Mouse (Mus musculus) heart, embryonic 11.5 days (tissue): Measurements from ENCODE around the gene Fam19a1. TPM values are rescaled to one million over a fixed set of nuclear protein-coding genes. Genes with fewer than 3 reads are reported as not detected.

ENCODE experiments used
- ATAC-seq: fragments of 200-750 bp; cut with Nextera tagmentation; replicated peaks from 2 replicates; pipeline ENCODE4 v1.8.0; 2017; ENCODE audit warnings: moderate library complexity; ENCODE audit not compliant: insufficient number of reproducible peaks, low FRiP score, low TSS enrichment
- H3K27ac ChIP-seq: fragments of 300-500 bp; sonication (generic); 2 replicates; pipeline ENCODE4 v1.5.1; 2014; ENCODE audit warnings: mild to moderate bottlenecking, low read depth, low read length
- H3K27me3 ChIP-seq: fragments of 300-500 bp; sonication (generic); 2 replicates; pipeline ENCODE4 v1.6.1; 2014; ENCODE audit warnings: mild to moderate bottlenecking, low read length, mixed read lengths; ENCODE audit not compliant: control insufficient read depth, insufficient read depth
- H3K36me3 ChIP-seq: fragments of 300-500 bp; sonication (generic); 2 replicates; pipeline ENCODE4 v1.6.1; 2014; ENCODE audit warnings: mild to moderate bottlenecking, low read length, moderate library complexity, mixed read lengths; ENCODE audit not compliant: control insufficient read depth, insufficient read depth
- H3K4me1 ChIP-seq: fragments of 300-500 bp; sonication (generic); 2 replicates; pipeline ENCODE4 v1.6.1; 2014; ENCODE audit warnings: low read length; ENCODE audit not compliant: control insufficient read depth, insufficient read depth
- H3K4me2 ChIP-seq: fragments of 300-500 bp; sonication (generic); 2 replicates; pipeline ENCODE4 v1.6.1; 2014; ENCODE audit warnings: mild to moderate bottlenecking, moderate library complexity
- H3K4me3 ChIP-seq: fragments of 300-500 bp; sonication (generic); 2 replicates; pipeline ENCODE4 v1.5.1; 2014; ENCODE audit warnings: low read depth, low read length
- H3K9ac ChIP-seq: fragments of 300-500 bp; sonication (generic); 2 replicates; pipeline ENCODE4 v1.6.1; 2014; ENCODE audit warnings: mild to moderate bottlenecking, low read depth, low read length, moderate library complexity
- H3K9me3 ChIP-seq: fragments of 300-500 bp; sonication (generic); replicated peaks from 2 replicates; pipeline ENCODE4 v1.6.1; 2016; ENCODE audit warnings: low read length; ENCODE audit not compliant: control insufficient read depth
- WGBS: fragments of 180-500 bp; shearing (Covaris S2); extraction: QIAGEN DNeasy Blood & Tissue Kit; methylation state at CpG from one replicate; pipeline ENCODE4 v1.1.7; 2014; ENCODE audit not compliant: insufficient replicate concordance; 5-methylcytosine and 5-hydroxymethylcytosine counted together
- polyA plus RNA-seq: library from polyadenylated mRNA; unstranded; fragments of >200 nt; fragmentation: Nextera tagmentation; extraction: Ambion mirVana; gene quantifications from 2 replicates; pipeline ENCODE4 v1.2.1, GENCODE M21; 2014

Gene Fam19a1
- polyA plus RNA-seq, 1 experiment from 2014 or later: 0.50 TPM

DNA sequence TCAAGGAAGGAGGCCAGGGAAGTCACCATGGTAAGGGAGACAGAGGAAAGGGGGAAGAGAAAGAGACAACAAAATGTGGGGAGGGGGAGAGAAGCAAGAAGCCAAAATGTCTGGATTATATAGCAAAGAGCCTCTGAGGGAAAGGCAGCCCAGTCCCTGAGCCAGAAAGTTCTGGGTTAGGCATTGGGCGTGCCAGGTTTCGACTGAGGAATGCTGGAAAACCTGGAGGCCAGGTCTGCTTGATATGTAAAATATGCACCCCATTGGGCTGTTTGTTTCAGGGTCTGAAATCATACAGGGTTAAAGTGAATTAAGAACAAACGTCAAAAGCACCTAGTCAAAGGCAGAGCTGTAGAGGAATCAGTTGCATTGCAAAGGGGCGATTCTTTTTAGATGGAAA is 346.1 kb downstream of the Fam19a1 start:
- WGBS: 53% methylated on average over 4 of the region's 4 CpGs
- ATAC-seq: no peak
- H3K4me2 ChIP-seq: no peak overlapping the region
- no peaks in the 10 kb centered on the region for H3K4me1 ChIP-seq
- no peak overlapping the region for H3K27ac ChIP-seq
- no peak overlapping the region for H3K4me3 ChIP-seq
- H3K36me3 ChIP-seq: no peaks in the 10 kb centered on the region
- H3K27me3 ChIP-seq: no peaks in the 10 kb centered on the region
- H3K9ac ChIP-seq: no peak overlapping the region
- no peaks in the 10 kb centered on the region for H3K9me3 ChIP-seq

DNA sequence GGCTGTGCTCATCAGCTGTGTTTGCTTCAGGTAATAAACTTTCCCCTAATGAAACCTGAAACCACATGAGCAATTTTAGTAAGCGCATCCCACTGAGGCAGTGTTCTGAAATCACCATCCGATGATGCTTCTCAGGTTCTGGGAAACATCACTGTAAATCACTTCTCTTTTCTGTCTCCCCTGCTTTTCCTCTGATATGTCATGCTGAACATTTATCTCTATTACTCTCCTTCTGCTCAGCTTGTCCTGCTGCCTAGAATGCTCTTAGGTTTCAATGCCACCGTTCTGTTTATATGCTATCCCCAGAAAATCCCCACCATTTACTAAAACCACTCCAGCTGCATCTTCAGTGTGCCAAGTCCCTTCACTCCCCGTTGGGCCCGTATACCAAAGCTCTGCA is 386.5 kb downstream of the Fam19a1 start:
- Histone ChIP-seq H3K36me3 (no peaks in the 10 kb centered on the region), H3K4me2 (no peak overlapping the region), H3K9ac (no peak overlapping the region), H3K4me1 (no peaks in the 10 kb centered on the region), H3K9me3 (no peaks in the 10 kb centered on the region), H3K27me3 (no peaks in the 10 kb centered on the region), H3K27ac (no peak overlapping the region), H3K4me3 (no peak overlapping the region)
- WGBS: 70% methylated on average over 5 of the region's 5 CpGs
- no peak for ATAC-seq

DNA sequence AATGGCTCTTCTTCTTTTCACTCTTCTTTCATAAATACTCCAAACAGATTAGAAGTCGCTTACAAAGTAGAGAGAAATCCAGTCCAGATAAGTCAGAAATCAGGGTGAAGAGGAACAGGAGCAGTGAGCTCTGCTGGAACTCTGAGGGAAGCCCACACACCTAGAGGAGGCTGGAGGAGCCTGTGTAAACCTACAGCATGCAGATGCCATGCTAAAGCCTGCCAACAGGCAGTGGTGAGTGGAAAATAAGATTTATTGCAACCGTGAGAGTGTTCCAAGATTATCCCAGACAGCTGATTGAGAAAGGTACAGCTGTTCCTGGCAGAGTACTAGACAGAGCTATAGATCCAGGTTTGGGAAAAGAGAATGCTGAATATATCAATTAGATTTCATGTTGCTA is 428.6 kb downstream of the Fam19a1 start:
- H3K27ac ChIP-seq: no peak overlapping the region
- H3K27me3 ChIP-seq: no peaks in the 10 kb centered on the region
- H3K9ac ChIP-seq: no peak overlapping the region
- no peak overlapping the region for H3K4me3 ChIP-seq
- H3K36me3 ChIP-seq: no peaks in the 10 kb centered on the region
- H3K9me3 ChIP-seq: no peaks in the 10 kb centered on the region
- H3K4me1 ChIP-seq: no peaks in the 10 kb centered on the region
- ATAC-seq: no peak
- WGBS: 71% methylated on average over 2 of the region's 2 CpGs
- H3K4me2 ChIP-seq: no peak overlapping the region

DNA sequence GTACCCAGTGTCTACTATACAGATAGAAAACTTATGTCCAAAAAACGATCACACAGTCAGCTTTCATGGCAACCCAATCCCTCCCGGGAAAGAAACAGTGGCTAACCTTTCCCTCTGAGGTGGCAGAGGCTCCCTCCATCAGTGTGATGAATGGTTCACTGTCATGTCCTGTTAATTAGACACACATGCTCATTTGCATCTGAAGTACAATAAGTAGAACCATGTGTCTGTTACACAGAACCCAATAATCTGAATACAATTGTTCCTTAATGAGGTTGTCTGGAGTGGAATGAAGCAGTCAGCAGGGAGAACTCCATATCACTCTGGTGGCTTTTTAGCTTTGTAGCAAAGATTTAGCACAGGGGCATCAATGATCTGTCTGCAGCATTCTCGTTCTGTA is 431.9 kb downstream of the Fam19a1 start:
- Histone ChIP-seq H3K27ac (no peak overlapping the region), H3K27me3 (no peaks in the 10 kb centered on the region), H3K4me2 (no peak overlapping the region), H3K9ac (no peak overlapping the region), H3K9me3 (no peaks in the 10 kb centered on the region), H3K4me1 (no peaks in the 10 kb centered on the region), H3K4me3 (no peak overlapping the region), H3K36me3 (no peaks in the 10 kb centered on the region)
- no peak for ATAC-seq
- 61% methylated on average over 3 of the region's 3 CpGs for WGBS

DNA sequence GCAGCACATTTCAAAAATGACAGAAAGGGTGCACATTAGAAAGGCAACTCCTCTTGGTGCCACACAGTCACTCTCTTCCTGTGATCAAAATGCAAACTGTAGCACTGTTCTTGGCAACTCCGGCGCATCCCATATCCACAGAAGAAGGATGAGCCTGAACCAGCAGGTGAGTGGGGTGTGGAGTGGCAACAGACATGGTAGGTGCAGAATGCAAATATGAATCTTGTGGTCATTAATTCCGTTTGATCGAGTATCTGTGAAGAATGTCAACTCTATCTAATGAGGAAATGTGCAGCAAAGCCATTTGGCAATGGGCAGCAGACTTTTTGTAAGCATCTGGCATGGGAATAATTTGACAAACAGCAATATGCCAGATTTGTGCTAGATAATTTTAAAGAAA is 437.5 kb downstream of the Fam19a1 start:
- no peak for ATAC-seq
- no peaks in the 10 kb centered on the region for H3K4me1 ChIP-seq
- no peak overlapping the region for H3K27ac ChIP-seq
- no peaks in the 10 kb centered on the region for H3K9me3 ChIP-seq
- no peaks in the 10 kb centered on the region for H3K27me3 ChIP-seq
- no peak overlapping the region for H3K4me3 ChIP-seq
- no peaks in the 10 kb centered on the region for H3K36me3 ChIP-seq
- 92% methylated on average over 4 of the region's 4 CpGs for WGBS
- H3K9ac ChIP-seq: no peak overlapping the region
- H3K4me2 ChIP-seq: no peak overlapping the region

GRCm38 (mm10) chr6:96578649-96579048 is 465.7 kb downstream of the Fam19a1 start:
- Histone ChIP-seq H3K4me1 (no peaks in the 10 kb centered on the region), H3K36me3 (no peaks in the 10 kb centered on the region), H3K27me3 (no peaks in the 10 kb centered on the region), H3K4me3 (no peak overlapping the region), H3K27ac (no peak overlapping the region), H3K9ac (no peak overlapping the region), H3K9me3 (no peaks in the 10 kb centered on the region), H3K4me2 (no peak overlapping the region)
- 52% methylated on average over 5 of the region's 5 CpGs for WGBS
- ATAC-seq: no peak

DNA sequence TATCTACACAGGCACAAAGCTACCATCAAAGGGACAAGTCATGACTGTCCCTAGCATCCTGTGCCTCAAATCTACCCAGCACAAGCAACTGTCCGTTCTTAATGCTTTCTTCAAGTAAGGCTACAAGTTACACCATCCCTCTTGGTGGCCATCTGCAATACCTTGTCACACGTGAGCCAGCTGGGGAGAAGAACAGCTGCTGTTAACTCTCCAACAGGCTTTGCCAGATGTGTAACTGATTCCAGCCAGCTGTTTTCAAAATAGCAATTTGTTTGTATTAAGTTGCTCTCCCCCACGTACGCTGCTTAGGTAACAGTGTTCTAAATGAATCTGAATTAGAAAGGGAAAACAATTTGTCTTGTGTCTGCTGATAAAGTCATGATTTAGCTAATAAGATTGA is 467.8 kb downstream of the Fam19a1 start:
- no peak overlapping the region for H3K9ac ChIP-seq
- no peaks in the 10 kb centered on the region for H3K27me3 ChIP-seq
- no peak for ATAC-seq
- no peak overlapping the region for H3K27ac ChIP-seq
- no peaks in the 10 kb centered on the region for H3K4me1 ChIP-seq
- H3K36me3 ChIP-seq: no peaks in the 10 kb centered on the region
- WGBS: 60% methylated on average over 4 of the region's 4 CpGs
- H3K4me2 ChIP-seq: no peak overlapping the region
- H3K9me3 ChIP-seq: no peaks in the 10 kb centered on the region
- no peak overlapping the region for H3K4me3 ChIP-seq

DNA sequence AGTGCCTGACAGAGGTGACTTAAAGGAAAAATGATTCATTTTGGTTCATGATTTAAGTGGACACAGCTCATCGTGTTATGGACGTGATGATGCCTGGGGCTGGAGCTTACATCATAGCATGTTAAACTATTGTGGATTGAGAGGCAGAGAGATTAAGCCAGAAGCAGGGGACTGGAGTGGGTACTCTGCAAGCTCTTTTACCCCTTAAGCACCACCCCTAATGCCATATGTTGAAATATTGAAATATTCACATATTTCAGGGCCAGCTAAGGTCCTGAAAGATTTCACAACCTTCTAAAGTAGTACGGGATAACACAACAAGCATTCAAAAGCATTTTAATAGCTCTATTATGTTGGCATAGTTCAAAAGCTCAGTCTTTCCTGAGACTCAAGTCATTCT is 468.2 kb downstream of the Fam19a1 start:
- Histone ChIP-seq H3K4me3 (no peak overlapping the region), H3K27me3 (no peaks in the 10 kb centered on the region), H3K4me1 (no peaks in the 10 kb centered on the region), H3K9ac (no peak overlapping the region), H3K9me3 (no peaks in the 10 kb centered on the region), H3K36me3 (no peaks in the 10 kb centered on the region), H3K27ac (no peak overlapping the region), H3K4me2 (no peak overlapping the region)
- WGBS: 73% methylated on average over 3 of the region's 3 CpGs
- ATAC-seq: no peak

DNA sequence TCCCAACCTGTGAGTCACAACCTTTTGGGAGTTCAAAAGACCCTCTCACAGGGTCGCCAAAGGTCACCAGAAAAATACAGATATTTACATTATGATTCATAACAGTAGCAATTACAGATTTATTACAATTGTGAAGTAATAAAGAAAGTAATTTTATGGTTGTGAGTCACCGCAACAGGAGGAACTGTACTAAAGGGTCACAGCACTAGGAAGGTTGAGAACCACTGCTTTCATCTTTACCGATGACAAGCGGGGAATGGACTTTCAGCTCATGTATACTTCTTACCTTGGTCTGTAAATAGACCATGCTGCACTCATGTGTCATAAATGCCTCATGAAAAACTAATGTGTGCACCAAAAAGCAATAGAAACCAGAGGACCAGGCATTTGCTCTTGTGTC is 474.5 kb downstream of the Fam19a1 start:
- Histone ChIP-seq H3K27me3 (no peaks in the 10 kb centered on the region), H3K9me3 (no peaks in the 10 kb centered on the region), H3K4me2 (no peak overlapping the region), H3K4me1 (no peaks in the 10 kb centered on the region), H3K27ac (no peak overlapping the region), H3K4me3 (no peak overlapping the region), H3K36me3 (no peaks in the 10 kb centered on the region), H3K9ac (no peak overlapping the region)
- 88% methylated on average over 4 of the region's 4 CpGs for WGBS
- no peak for ATAC-seq
